Mouse (Mus musculus) limb, embryonic 10.5 days (tissue): ENCODE data around the gene Arg1. TPM values are rescaled to one million over a fixed set of nuclear protein-coding genes. Genes with fewer than 3 reads are reported as not detected.

Experiments used
- DNase-seq: peaks from one replicate; pipeline ENCODE4 v3.0.0-alpha.2; 2017; ENCODE audit warnings: low spot score
- H3K27ac ChIP-seq: fragments of 300-500 bp; sonication (generic); 2 replicates; pipeline ENCODE4 v1.5.1; 2016; ENCODE audit warnings: mild to moderate bottlenecking
- H3K27me3 ChIP-seq: fragments of 300-500 bp; sonication (generic); 2 replicates; pipeline ENCODE4 v1.6.1; 2016; ENCODE audit warnings: low read depth, mild to moderate bottlenecking; ENCODE audit not compliant: poor library complexity, severe bottlenecking
- H3K36me3 ChIP-seq: fragments of 300-500 bp; sonication (generic); 2 replicates; pipeline ENCODE4 v1.6.1; 2016; ENCODE audit warnings: mild to moderate bottlenecking, moderate library complexity
- H3K4me1 ChIP-seq: fragments of 300-500 bp; sonication (generic); 2 replicates; pipeline ENCODE4 v1.6.1; 2016
- H3K4me3 ChIP-seq: fragments of 300-500 bp; sonication (generic); 2 replicates; pipeline ENCODE4 v1.5.1; 2016; ENCODE audit warnings: mild to moderate bottlenecking, moderate library complexity
- H3K9me3 ChIP-seq: fragments of 300-500 bp; sonication (generic); replicated peaks from 2 replicates; pipeline ENCODE4 v1.6.1; 2016; ENCODE audit warnings: mild to moderate bottlenecking
- WGBS: fragments of 180-500 bp; shearing (Covaris S2); methylation state at CpG from one replicate; pipeline ENCODE4 v1.1.7; 2016; 5-methylcytosine and 5-hydroxymethylcytosine counted together
- polyA plus RNA-seq: library from polyadenylated mRNA; unstranded; fragments of >200 nt; fragmentation: Nextera tagmentation; extraction: Ambion mirVana; gene quantifications from 2 replicates; pipeline ENCODE4 v1.2.1, GENCODE M21; 2016

Arg1 gene
- 11.8 and 12.3 TPM in 2 replicates for polyA plus RNA-seq

DNA sequence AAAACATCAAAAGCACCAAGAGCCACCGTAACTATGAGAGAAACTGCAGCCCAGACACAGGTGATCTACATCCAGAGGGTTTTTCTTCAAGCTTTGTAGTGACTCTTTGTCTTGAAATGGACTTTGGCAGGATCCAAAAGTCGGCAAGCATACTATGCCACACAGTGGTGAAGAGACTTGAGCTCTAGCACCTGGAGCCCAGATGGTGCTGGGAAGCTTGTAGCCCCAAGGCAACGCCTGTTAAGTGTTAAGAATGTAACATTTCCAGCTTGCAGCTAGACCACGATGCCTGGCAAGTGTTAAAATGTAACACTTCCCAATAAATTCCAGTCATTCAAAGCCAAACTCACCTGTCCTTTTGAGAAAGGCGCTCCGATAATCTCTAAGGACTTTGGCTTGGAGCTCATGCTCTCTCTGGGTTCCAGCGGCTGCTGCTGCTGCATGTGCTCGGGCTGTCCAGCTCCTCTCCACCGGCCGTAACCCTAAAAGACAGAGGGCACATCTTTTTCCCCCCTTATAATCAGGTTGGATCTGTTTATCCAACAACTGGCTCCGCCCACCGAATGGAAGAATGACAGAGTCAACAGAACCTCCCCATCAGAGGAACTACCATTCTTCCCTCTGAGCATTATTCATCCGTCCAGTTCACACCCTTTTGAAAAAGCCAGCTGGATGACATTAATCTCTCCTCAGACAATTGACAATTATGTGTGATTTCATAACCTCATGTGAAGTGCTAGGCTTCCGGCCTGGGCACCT, at the start of gene Arg1:
Gene Arg1, minus strand, starts transcription at position 523 of the 759 bp plus-strand sequence.
- H3K27me3 ChIP-seq = no peaks in the 10 kb centered on the region
- H3K4me1 ChIP-seq = peaks cover 48% of the 10 kb centered on the region
- H3K9me3 ChIP-seq = no peaks in the 10 kb centered on the region
- H3K27ac ChIP-seq = peak within 1 kb of the TSS; percentile 59
- peak within 1 kb of the TSS; percentile 35 for H3K4me3 ChIP-seq
- 18% methylated on average over 14 of the region's 14 CpGs for WGBS
- no peaks in the 10 kb centered on the region for H3K36me3 ChIP-seq
- DNase-seq = peak; percentile 85

DNA sequence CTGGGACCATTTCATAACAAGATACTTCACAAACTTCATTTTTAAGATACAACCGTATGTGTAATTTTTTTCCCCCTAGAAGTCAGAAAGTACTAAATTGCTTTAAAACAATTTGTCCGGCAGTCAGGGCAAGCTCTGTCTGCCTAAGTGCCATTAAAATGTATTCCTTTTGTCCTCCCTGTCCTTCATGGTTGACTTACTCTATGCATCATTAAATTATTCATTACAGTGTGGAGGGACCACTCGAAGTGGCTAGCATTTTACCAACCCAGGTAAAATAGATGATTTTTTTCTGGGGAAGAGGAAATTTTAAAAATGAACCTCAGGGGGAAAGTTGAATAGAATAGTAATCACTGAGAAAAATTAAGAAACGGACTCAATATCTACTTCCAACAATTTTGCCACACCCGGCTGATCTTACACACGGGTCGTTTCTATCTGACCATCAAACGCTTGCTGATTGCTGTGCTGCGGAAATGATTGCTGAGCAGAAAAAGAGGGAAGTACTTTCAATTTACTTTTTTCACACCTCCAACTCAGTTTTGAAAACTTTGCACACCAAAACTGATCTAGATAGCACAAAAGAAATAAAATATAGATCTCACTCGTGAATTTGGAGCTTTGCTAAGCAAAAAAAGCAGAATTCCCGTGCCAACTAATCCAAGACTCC, 46.7 kb upstream of the Arg1 start:
- no peak overlapping the region for H3K4me3 ChIP-seq
- peak; percentile 0 for DNase-seq
- H3K27ac ChIP-seq = no peak overlapping the region
- peaks cover 10% of the 10 kb centered on the region for H3K4me1 ChIP-seq
- no peaks in the 10 kb centered on the region for H3K9me3 ChIP-seq
- H3K27me3 ChIP-seq = no peaks in the 10 kb centered on the region
- H3K36me3 ChIP-seq = no peaks in the 10 kb centered on the region
- 91% methylated on average over 11 of the region's 11 CpGs for WGBS

DNA sequence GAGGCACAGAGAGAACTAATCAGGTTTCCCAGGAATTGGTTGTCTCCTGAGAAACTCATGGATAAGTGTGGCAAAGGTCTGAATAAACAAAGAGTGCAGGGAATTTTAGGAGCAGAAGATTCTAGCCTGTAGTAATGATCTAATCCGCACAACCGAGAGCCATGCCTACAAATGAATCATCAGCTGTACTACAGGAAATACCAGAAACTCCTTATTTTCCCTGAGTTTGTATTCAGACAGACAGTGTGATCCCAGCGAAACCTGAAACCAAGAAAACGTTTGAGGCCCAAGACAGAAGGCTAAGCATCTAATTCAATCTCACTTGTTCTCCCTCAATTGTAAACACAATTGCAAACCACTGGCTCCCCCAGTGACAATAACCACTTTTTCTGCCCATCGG, 46.1 kb upstream of the Arg1 start:
- no peak overlapping the region for H3K27ac ChIP-seq

GRCm38 (mm10) chr10:24972923-24973322, 45.6 kb upstream of the Arg1 start:
- H3K36me3 ChIP-seq = no peaks in the 10 kb centered on the region
- H3K27ac ChIP-seq = no peak overlapping the region
- no peaks in the 10 kb centered on the region for H3K9me3 ChIP-seq
- DNase-seq = peak; percentile 27
- no peak overlapping the region for H3K4me3 ChIP-seq
- no peaks in the 10 kb centered on the region for H3K27me3 ChIP-seq
- 55% methylated on average over 4 of the region's 4 CpGs for WGBS
- H3K4me1 ChIP-seq = peaks cover 10% of the 10 kb centered on the region

More for the DNA sequence above, 46.1 kb upstream of the Arg1 start:
- Histone ChIP-seq H3K4me3 (no peak overlapping the region), H3K4me1 (peaks cover 10% of the 10 kb centered on the region), H3K27me3 (no peaks in the 10 kb centered on the region), H3K36me3 (no peaks in the 10 kb centered on the region), H3K9me3 (no peaks in the 10 kb centered on the region)
- DNase-seq = peak; percentile 20
- WGBS = 54% methylated on average over 5 of the region's 5 CpGs

- Histone ChIP-seq H3K4me1 (no peaks in the 10 kb centered on the region), H3K27me3 (no peaks in the 10 kb centered on the region), H3K27ac (no peak overlapping the region), H3K4me3 (no peak overlapping the region), H3K9me3 (no peaks in the 10 kb centered on the region), H3K36me3 (no peaks in the 10 kb centered on the region)
- no peak for DNase-seq
- WGBS = 88% methylated on average over 12 of the region's 12 CpGs
Measured at GRCm38 (mm10) chr10:24965821-24966550, 38.7 kb upstream of the Arg1 start.

- Histone ChIP-seq H3K9me3 (no peaks in the 10 kb centered on the region), H3K4me3 (no peak overlapping the region), H3K36me3 (no peaks in the 10 kb centered on the region), H3K27ac (no peak overlapping the region), H3K4me1 (peaks cover 16% of the 10 kb centered on the region), H3K27me3 (0 out of 2 replicates have a peak, but pooled peaks cover 6% of the 10 kb centered on the region)
- DNase-seq = no peak
- whole genome bisulfite sequencing = 68% methylated on average over 2 of the region's 2 CpGs
Measured at GRCm38 (mm10) chr10:24961889-24962288, 34.6 kb upstream of the Arg1 start.

GRCm38 (mm10) chr10:24961112-24961511, 33.8 kb upstream of the Arg1 start:
- no peak overlapping the region for H3K27ac ChIP-seq
- no peaks in the 10 kb centered on the region for H3K36me3 ChIP-seq
- peaks cover 16% of the 10 kb centered on the region for H3K4me1 ChIP-seq
- no peak overlapping the region for H3K4me3 ChIP-seq
- WGBS = 53% methylated on average over 2 of the region's 2 CpGs
- DNase-seq = no peak
- 0 out of 2 replicates have a peak, but pooled peaks cover 6% of the 10 kb centered on the region for H3K27me3 ChIP-seq
- H3K9me3 ChIP-seq = no peaks in the 10 kb centered on the region

- H3K27me3 ChIP-seq = 0 out of 2 replicates have a peak, but pooled peaks cover 6% of the 10 kb centered on the region
- 24% methylated on average over 15 of the region's 15 CpGs for WGBS
- H3K27ac ChIP-seq = no peak overlapping the region
- H3K9me3 ChIP-seq = no peaks in the 10 kb centered on the region
- no peaks in the 10 kb centered on the region for H3K36me3 ChIP-seq
- peaks cover 16% of the 10 kb centered on the region for H3K4me1 ChIP-seq
- H3K4me3 ChIP-seq = no peak overlapping the region
- peak; percentile 43 for DNase-seq
Measured at GRCm38 (mm10) chr10:24959043-24959916, 32.0 kb upstream of the Arg1 start.

DNA sequence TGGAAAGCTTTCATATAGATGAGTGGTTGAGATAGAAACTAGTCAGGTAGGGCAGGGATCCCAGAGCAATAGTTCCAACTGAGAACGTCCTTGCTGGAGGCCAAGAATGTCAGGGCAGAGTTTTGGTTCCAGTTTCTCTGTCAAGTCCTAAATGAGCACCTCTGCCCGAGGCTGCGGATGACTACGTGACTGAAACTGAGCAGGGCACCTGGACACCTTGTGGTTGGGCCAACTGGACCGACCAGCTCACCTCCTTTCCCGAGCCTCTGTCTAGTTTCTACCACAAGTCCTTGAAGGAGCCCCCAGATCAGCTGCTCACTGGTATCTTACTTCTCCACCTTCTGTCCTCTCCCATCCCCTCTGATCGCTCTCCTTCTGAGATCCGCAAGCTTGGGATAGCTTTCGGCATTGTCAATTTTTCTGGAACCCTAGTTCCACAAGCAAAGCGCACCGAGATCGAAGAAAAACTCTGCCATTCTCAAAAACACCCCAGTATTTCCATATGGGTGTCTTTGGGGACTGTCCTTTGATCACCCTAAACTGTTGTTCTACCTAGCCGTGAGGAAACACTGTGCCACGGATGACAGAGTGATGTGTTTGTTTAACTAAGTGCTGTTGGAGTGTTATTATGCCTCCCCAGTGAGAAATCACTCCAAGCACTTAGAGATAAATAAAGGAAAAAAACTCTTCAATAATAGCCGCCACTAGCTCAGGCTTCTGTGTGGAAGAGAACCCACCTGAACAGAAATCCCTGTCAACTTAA, 31.2 kb upstream of the Arg1 start:
- H3K4me3 ChIP-seq = no peak overlapping the region
- H3K27me3 ChIP-seq = 0 out of 2 replicates have a peak, but pooled peaks cover 6% of the 10 kb centered on the region
- peaks cover 16% of the 10 kb centered on the region for H3K4me1 ChIP-seq
- no peak overlapping the region for H3K27ac ChIP-seq
- no peaks in the 10 kb centered on the region for H3K9me3 ChIP-seq
- 52% methylated on average over 15 of the region's 15 CpGs for WGBS
- DNase-seq = no peak
- H3K36me3 ChIP-seq = no peaks in the 10 kb centered on the region

GRCm38 (mm10) chr10:24953876-24954275, 26.6 kb upstream of the Arg1 start:
- peaks cover 4% of the 10 kb centered on the region for H3K4me1 ChIP-seq
- no peaks in the 10 kb centered on the region for H3K36me3 ChIP-seq
- H3K27ac ChIP-seq = no peak overlapping the region
- WGBS = 87% methylated on average over 6 of the region's 6 CpGs
- H3K4me3 ChIP-seq = no peak overlapping the region
- H3K27me3 ChIP-seq = no peaks in the 10 kb centered on the region
- H3K9me3 ChIP-seq = no peaks in the 10 kb centered on the region
- no peak for DNase-seq

GRCm38 (mm10) chr10:24952549-24952948, 25.3 kb upstream of the Arg1 start:
- 93% methylated on average over 7 of the region's 7 CpGs for WGBS
- Histone ChIP-seq H3K9me3 (no peaks in the 10 kb centered on the region), H3K4me3 (no peak overlapping the region), H3K27ac (no peak overlapping the region), H3K36me3 (no peaks in the 10 kb centered on the region), H3K27me3 (no peaks in the 10 kb centered on the region), H3K4me1 (peaks cover 11% of the 10 kb centered on the region)
- DNase-seq = no peak
